Mouse (Mus musculus) CH12F3 (cell line): Measurements from ENCODE around the gene Sox14.

Source experiments
- in situ Hi-C: fragments of 300-500 bp; cut with MboI; formaldehyde crosslinking; loops from 2 replicates; pipeline ENCODE4 v1.14.3; 2020; ENCODE audit warnings: low sequenced_read_pairs

Gene Sox14

DNA sequence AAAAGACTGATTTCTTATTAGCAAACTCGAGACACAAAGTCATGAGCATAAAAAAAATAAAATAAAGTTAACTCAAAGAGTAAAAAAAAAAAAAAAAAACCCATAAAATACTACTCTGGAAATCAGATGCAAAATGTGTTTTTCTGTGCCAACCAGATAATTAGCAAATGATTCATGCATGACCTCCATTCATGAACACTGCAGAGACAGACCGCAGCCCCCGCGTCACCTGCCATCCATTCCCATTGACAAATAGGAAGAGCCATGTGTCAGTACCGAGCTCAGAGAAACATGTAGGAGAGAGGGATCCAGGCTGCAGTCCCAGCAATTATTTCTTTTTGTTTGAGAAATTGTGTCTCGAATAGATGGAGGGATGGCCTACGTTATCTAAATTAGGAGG, 25.6 kb downstream of the Sox14 start:
- in situ Hi-C loops = no loop called here

DNA sequence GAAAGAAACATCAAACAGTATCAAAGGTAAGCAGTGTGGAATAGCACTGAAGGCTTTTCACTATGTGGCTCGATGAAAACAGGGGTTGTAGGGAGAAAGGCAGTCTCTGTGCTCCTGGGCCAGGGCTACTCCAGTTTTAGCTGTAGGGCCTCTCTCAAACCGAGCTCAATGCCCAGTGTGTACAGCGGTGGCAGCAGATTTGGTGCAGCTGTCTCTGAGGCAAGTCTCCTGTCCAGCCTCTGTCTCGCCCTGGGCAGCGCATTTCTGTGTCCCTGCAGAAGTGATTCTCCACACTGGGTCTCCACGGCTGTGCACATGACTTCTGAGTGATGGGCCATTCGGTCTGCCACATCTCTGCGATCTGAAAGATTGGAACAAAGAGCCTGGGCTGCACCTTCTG, 27.6 kb downstream of the Sox14 start:
- in situ Hi-C loops = no loop called here

DNA sequence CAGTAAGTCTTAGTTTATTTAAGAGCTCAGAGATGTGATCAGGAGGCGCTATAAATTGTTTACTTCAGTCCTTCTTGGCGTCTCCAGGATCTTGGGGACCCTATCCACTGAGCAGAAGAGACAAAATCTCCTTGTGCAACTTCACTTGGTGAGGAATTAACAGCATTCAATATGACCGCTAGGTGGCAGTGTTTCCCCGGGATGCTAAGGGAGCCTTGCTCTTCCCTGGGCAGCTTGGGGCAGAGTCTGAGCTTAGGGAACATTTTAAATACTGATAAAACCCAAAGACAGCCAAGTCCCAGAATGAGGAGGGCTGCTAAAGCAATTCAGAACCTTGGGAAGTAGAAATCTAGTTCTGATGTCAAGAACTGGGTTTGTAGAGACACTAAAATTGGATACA, 29.1 kb downstream of the Sox14 start:
- in situ Hi-C loops = no loop called here

DNA sequence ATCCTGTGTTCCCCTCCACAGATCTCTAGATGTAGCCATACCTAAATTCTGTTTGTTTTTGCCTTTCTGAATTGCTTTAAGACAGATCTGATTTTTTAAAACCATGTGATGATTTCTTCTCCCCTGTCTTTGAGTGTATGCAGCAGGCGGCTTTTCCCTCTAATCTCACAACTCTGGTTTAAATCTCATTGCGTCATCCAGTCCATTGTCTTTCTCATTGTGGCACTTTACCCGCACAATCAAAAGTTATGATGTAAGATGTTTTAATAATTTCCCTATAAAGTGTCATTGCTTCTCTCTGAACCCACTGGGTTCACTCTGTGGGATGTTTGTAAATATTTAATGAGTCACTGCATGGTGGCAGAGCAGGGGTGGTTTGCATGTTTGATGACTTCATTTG, 36.6 kb downstream of the Sox14 start:
- in situ Hi-C loops = no loop called here

DNA sequence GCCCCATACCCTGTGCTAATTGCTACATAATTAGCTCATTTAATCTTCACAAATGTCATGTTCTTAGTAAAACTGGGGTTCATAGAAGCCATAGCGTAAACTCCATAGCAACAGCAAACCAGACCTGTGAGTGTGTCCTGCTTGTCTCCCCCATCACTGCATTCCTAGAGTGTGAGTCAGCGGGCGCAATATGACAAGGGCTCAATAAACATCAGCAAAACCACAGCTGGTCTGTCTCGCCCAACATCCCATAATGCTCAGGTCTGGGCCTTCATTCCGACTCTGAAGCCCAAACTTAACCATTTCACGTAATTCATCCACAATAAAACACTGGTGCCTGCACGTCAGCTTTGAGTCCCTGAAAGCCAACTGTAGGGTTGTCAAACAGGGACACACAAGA, 37.1 kb downstream of the Sox14 start:
- in situ Hi-C loops = no loop called here

DNA sequence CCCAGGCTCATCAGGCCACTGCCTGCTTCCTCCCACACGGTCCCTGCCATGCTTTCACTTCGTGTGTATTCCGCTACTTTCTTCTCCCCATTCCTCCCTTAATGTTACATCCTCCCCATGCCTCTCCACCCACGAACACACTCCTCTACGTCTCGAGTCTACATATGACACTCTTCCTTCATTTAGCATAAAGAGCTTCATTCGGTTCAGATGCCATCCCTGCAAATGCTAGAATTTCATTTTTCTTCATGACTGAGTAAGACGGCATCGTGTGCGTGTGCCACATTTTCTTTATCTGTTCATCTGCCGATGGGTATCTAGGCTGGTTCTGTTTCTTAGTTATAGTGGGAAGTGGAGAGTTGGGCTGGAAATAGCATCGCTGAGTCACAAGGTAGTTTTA, 39.3 kb downstream of the Sox14 start:
- in situ Hi-C loops = no loop called here

DNA sequence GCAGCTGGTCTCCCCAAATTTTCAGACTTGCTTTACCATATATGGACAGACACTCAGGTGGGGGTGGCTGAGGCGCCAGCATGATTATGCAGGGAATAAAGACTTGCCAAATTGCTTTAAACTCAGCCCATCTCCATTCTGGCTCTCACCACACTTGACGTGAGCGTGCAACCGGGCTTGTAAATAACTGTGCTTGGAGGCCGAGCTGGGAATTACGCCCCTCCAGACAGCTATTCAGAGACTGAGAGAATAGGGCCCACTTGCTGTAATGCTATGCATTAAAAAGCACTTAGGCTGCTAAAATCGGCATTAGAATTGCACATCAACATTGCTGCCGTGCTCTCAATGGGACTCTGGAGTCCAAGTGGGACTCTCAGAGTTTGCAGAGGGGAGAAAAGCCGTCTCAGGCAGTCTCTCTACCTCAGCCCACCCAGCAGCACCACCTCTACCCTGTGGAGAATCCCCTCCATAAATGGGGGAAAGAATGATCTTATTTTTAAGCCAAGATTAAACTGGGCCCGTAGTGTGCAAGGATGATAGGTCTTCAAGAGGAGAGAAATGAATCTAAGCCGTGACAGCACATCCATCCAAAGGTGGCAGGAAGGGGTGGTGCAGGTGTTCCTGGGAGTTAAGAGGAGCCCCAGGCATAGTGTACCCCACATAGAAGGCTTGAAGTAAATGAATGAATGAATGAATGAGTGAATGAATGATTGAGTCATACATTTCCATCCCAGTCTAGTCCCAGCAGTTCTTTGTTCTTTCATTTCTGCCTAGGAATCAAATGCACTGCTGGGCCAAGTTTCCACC, 40.1 kb downstream of the Sox14 start:
- in situ Hi-C loops = no loop called here
